Mouse (Mus musculus) MEL (cell line): Measurements from ENCODE around the gene Fez2. TPM values are rescaled to one million over a fixed set of nuclear protein-coding genes. Genes with fewer than 3 reads are reported as not detected.

ENCODE experiments used
- DNase-seq: peaks from one replicate; pipeline ENCODE4 v3.0.0; 2011; ENCODE audit warnings: low read depth, low spot score
- H3K27ac ChIP-seq: 2 replicates; pipeline ENCODE4 v1.5.1; 2012; ENCODE audit warnings: low read depth, mild to moderate bottlenecking, control low read depth, low read length, moderate library complexity; ENCODE audit not compliant: control insufficient read depth
- H3K27me3 ChIP-seq, 2 experiments: fragments of 150-350 bp in 1 of 2; sonication (generic) in 1 of 2; 2 replicates each; pipeline ENCODE4 v1.6.1; 2012; ENCODE audit warnings: low read length in 2 of 2, mild to moderate bottlenecking in 2 of 2, improper control_type of control experiment in 1 of 2, moderate library complexity in 1 of 2; ENCODE audit not compliant: insufficient read depth in 2 of 2, control insufficient read depth in 1 of 2
- H3K36me3 ChIP-seq, 2 experiments: 2 replicates each; pipeline ENCODE4 v1.6.1; 2012 to 2014; ENCODE audit warnings: low read length in 2 of 2, improper control_type of control experiment in 1 of 2, inconsistent platforms in 1 of 2, mild to moderate bottlenecking in 1 of 2; ENCODE audit not compliant: insufficient read depth in 2 of 2, control insufficient read depth in 1 of 2
- H3K4me1 ChIP-seq, 2 experiments: fragments of 150-350 bp in 1 of 2; sonication (generic) in 1 of 2; 2 replicates each; pipeline ENCODE4 v1.6.1; 2012; ENCODE audit warnings: low read length in 2 of 2, improper control_type of control experiment in 1 of 2, mild to moderate bottlenecking in 1 of 2; ENCODE audit not compliant: insufficient read depth in 2 of 2, control insufficient read depth in 1 of 2
- H3K4me3 ChIP-seq, 2 experiments: fragments of 150-350 bp in 1 of 2; sonication (generic) in 1 of 2; 2 replicates each; pipeline ENCODE4 v1.5.1; 2012; ENCODE audit warnings: low read depth in 2 of 2, low read length in 2 of 2, mild to moderate bottlenecking in 2 of 2, moderate library complexity in 2 of 2, control low read depth in 1 of 2, improper control_type of control experiment in 1 of 2; ENCODE audit not compliant: control insufficient read depth in 1 of 2, insufficient read depth in 1 of 2
- H3K79me2 ChIP-seq: 2 replicates; pipeline ENCODE4 v1.6.1; 2012; ENCODE audit warnings: mild to moderate bottlenecking, low read length, moderate library complexity; ENCODE audit not compliant: control insufficient read depth, poor library complexity, insufficient read depth
- H3K9ac ChIP-seq: 2 replicates; pipeline ENCODE4 v1.6.1; 2012; ENCODE audit warnings: low read depth, mild to moderate bottlenecking, control low read depth, low read length, moderate library complexity; ENCODE audit not compliant: control insufficient read depth, poor library complexity, severe bottlenecking
- H3K9me3 ChIP-seq: fragments of 150-350 bp; sonication (generic); replicated peaks from 2 replicates; pipeline ENCODE4 v1.6.1; 2012; ENCODE audit warnings: mild to moderate bottlenecking, low read length, improper control_type of control experiment, moderate library complexity; ENCODE audit not compliant: insufficient read depth
- CTCF ChIP-seq, 3 experiments: IDR thresholded peaks in 2 of 3; conservative IDR thresholded peaks in 1 of 3; 2 replicates each; pipeline ENCODE4 v1.5.1; 2011 to 2012; ENCODE audit warnings: low read length in 3 of 3, low read depth in 2 of 3, mild to moderate bottlenecking in 2 of 3, improper control_type of control experiment in 1 of 3, inconsistent platforms in 1 of 3, mixed read lengths in 1 of 3, moderate library complexity in 1 of 3; ENCODE audit not compliant: control insufficient read depth in 1 of 3, insufficient read depth in 1 of 3, poor library complexity in 1 of 3, severe bottlenecking in 1 of 3
- GABPA ChIP-seq: IDR thresholded peaks from 2 replicates; pipeline ENCODE4 v1.6.1; 2012; ENCODE audit warnings: low read depth, mild to moderate bottlenecking, inconsistent platforms, low read length, improper control_type of control experiment, moderate library complexity
- GATA1 ChIP-seq: IDR thresholded peaks from 2 replicates; pipeline ENCODE4 v1.6.1; 2011; ENCODE audit warnings: low read depth, low read length, improper control_type of control experiment
- MAFK ChIP-seq: IDR thresholded peaks from 2 replicates; pipeline ENCODE4 v1.6.1; 2011; ENCODE audit warnings: low read depth, mild to moderate bottlenecking, low read length, improper control_type of control experiment, borderline replicate concordance
- MAX ChIP-seq: IDR thresholded peaks from 2 replicates; pipeline ENCODE4 v1.6.1; 2011; ENCODE audit warnings: low read length, improper control_type of control experiment
- MEF2A ChIP-seq: IDR thresholded peaks from 2 replicates; pipeline ENCODE4 v1.6.1; 2014; ENCODE audit warnings: low read depth, mild to moderate bottlenecking, inconsistent platforms, low read length, improper control_type of control experiment; ENCODE audit not compliant: poor library complexity, insufficient replicate concordance, severe bottlenecking; ENCODE audit errors: extremely low read depth
- MYC ChIP-seq: IDR thresholded peaks from 2 replicates; pipeline ENCODE4 v1.6.1; 2011; ENCODE audit warnings: low read depth, mild to moderate bottlenecking, low read length, improper control_type of control experiment, moderate library complexity
- NELFE ChIP-seq: IDR thresholded peaks from 2 replicates; pipeline ENCODE4 v1.6.1; 2011; ENCODE audit warnings: low read depth, low read length, improper control_type of control experiment
- NRF1 ChIP-seq: IDR thresholded peaks from 2 replicates; pipeline ENCODE4 v1.6.1; 2014; ENCODE audit warnings: low read depth, mild to moderate bottlenecking, inconsistent platforms, low read length, improper control_type of control experiment, moderate library complexity; ENCODE audit not compliant: poor library complexity, insufficient read depth, severe bottlenecking
- POLR2A ChIP-seq, 2 experiments: IDR thresholded peaks; 2 replicates each; pipeline ENCODE4 v1.6.1; 2011 to 2012; ENCODE audit warnings: low read length in 2 of 2, mild to moderate bottlenecking in 2 of 2, control low read depth in 1 of 2, improper control_type of control experiment in 1 of 2, low read depth in 1 of 2, moderate library complexity in 1 of 2; ENCODE audit not compliant: control insufficient read depth in 1 of 2, insufficient read depth in 1 of 2, poor library complexity in 1 of 2
- RAD21 ChIP-seq: IDR thresholded peaks from 2 replicates; pipeline ENCODE4 v1.6.1; 2011; ENCODE audit warnings: mild to moderate bottlenecking, low read depth, low read length, improper control_type of control experiment
- SIN3A ChIP-seq: IDR thresholded peaks from 2 replicates; pipeline ENCODE4 v1.6.1; 2012; ENCODE audit warnings: low read length, improper control_type of control experiment, inconsistent platforms
- TBP ChIP-seq: IDR thresholded peaks from 2 replicates; pipeline ENCODE4 v1.8.0; 2011; ENCODE audit warnings: low read depth, low read length, improper control_type of control experiment
- TCF12 ChIP-seq: IDR thresholded peaks from 2 replicates; pipeline ENCODE4 v1.6.1; 2014; ENCODE audit warnings: low read depth, mild to moderate bottlenecking, inconsistent platforms, low read length, improper control_type of control experiment, moderate library complexity
- USF2 ChIP-seq, 2 experiments: IDR thresholded peaks; 2 replicates each; pipeline ENCODE4 v1.6.1; 2011 to 2012; ENCODE audit warnings: improper control_type of control experiment in 2 of 2, low read length in 2 of 2, borderline replicate concordance in 1 of 2, inconsistent platforms in 1 of 2, low read depth in 1 of 2, mild to moderate bottlenecking in 1 of 2; ENCODE audit not compliant: insufficient read depth in 1 of 2
- ZC3H11A ChIP-seq: IDR thresholded peaks from 2 replicates; pipeline ENCODE4 v1.6.1; 2012; ENCODE audit warnings: low read depth, mild to moderate bottlenecking, inconsistent platforms, low read length, improper control_type of control experiment
- polyA plus RNA-seq, 2 experiments: library from polyadenylated mRNA; stranded (reverse) in 1 of 2; unstranded in 1 of 2; fragments of >175 nt in 1 of 2; fragments of >200 nt in 1 of 2; gene quantifications; 2 replicates each; pipeline versions ENCODE4 v1.2.1 to v1.2.4; 2012; ENCODE audit warnings: low replicate concordance in 2 of 2, low read depth in 1 of 2; ENCODE audit not compliant: insufficient read length in 2 of 2, insufficient read depth in 1 of 2, missing spikeins in 1 of 2
- total RNA-seq: library from RNA; depleted of rRNA; stranded (reverse); fragments of 300-350 nt; gene quantifications from 2 replicates; pipeline ENCODE4 v1.2.3, GENCODE M21; 2012

Gene Fez2
- total and polyA plus RNA-seq, 3 experiments: 11.7 to 17.4 TPM; not detected in 1

DNA sequence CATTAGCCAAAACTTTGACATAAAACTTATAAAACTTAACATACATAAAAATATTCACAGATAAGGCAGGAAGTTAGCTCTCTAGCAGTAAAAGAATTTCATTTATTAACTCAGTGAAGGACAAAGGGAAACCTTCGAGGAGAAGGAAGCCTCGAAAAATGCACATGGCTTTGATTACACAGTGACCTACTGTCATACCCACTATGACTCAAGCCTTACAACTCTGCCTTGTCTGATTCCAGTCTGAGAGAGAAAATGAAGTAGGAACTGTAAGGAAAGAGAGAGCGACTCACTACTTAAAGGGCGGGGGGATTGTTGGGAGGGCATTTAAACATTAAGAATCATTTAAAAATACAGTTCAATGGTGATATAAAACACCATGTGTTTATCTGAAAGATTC, 14.7 kb downstream of the Fez2 start:
- H3K27me3 ChIP-seq: no peaks in the 10 kb centered on the region

DNA sequence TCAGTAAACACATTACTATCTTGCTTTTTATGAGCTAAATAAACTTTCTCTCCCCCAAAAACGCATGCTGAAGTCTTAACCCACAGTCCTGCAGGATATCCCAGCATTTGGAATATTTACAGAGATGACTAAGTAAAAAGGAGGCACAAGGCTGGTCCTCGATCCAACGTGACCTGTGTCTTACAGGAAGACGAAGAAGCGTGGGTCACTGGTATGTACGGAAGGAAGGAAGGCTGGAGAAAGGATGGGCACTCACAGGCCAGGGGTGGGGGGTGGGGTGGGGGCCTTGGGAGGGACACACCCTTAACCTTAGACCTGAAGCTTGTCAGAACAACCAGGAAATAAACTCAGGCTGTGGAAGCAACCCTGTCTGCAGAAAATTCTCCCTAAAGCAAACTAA, 15.8 kb downstream of the Fez2 start:
- DNase-seq: no peak
- TF ChIP-seq RAD21: no peak
- TF ChIP-seq NELFE: no peak
- no peak for TF ChIP-seq MEF2A
- no peak for TF ChIP-seq GATA1
- no peak for TF ChIP-seq ZC3H11A
- TF ChIP-seq SIN3A: no peak
- no peak for TF ChIP-seq MYC
- no peak for TF ChIP-seq MAX
- TF ChIP-seq TCF12: no peak
- TF ChIP-seq, all 39 proteins: peak for 0
- no peak overlapping the region for H3K9ac ChIP-seq
- no peaks in the 10 kb centered on the region; a peak in 3 of 4 replicates for H3K36me3 ChIP-seq
- peaks cover 0 to 6% of the 10 kb centered on the region in 2 experiments; a peak in 2 of 4 replicates for H3K4me1 ChIP-seq
- no peak overlapping the region for H3K27ac ChIP-seq
- no peaks in the 10 kb centered on the region for H3K9me3 ChIP-seq
- H3K79me2 ChIP-seq: no peaks in the 10 kb centered on the region
- no peak overlapping the region for H3K4me3 ChIP-seq
- no peaks in the 10 kb centered on the region for H3K27me3 ChIP-seq

More for the DNA sequence above, 14.7 kb downstream of the Fez2 start:
- no peak for TF ChIP-seq USF2 (IDR thresholded peaks at IDR 0.05; ENCODE audit: borderline replicate concordance in 1 of 2, insufficient read depth in 1 of 2, low read depth in 1 of 2, low read length in 2 of 2)
- no peak for TF ChIP-seq NRF1
- no peak for TF ChIP-seq POLR2A (IDR thresholded peaks at IDR 0.05; ENCODE audit: control insufficient read depth in 1 of 2, insufficient read depth in 1 of 2, low read depth in 1 of 2, low read length in 2 of 2, poor library complexity in 1 of 2)
- TF ChIP-seq CTCF (IDR thresholded peaks at IDR 0.05 in 2 of 3, conservative IDR thresholded peaks at IDR 0.05 in 1 of 3; ENCODE audit: control insufficient read depth in 1 of 3, insufficient read depth in 1 of 3, low read depth in 2 of 3, low read length in 3 of 3, poor library complexity in 1 of 3, severe bottlenecking in 1 of 3): no peak
- TF ChIP-seq TCF12: no peak
- no peak for TF ChIP-seq MAFK
- TF ChIP-seq GATA1: no peak
- no peak for TF ChIP-seq GABPA
- TF ChIP-seq RAD21: no peak
- no peak for TF ChIP-seq TBP
- TF ChIP-seq, all 39 proteins: peak for 0
- H3K9me3 ChIP-seq: no peaks in the 10 kb centered on the region
- peaks cover 0 to 6% of the 10 kb centered on the region in 2 experiments; a peak in 2 of 4 replicates for H3K4me1 ChIP-seq
- H3K27ac ChIP-seq: no peak overlapping the region
- H3K4me3 ChIP-seq: no peak overlapping the region
- no peaks in the 10 kb centered on the region for H3K79me2 ChIP-seq
- DNase-seq: no peak
- no peak overlapping the region for H3K9ac ChIP-seq
- no peaks in the 10 kb centered on the region; a peak in 3 of 4 replicates for H3K36me3 ChIP-seq
